Mouse (Mus musculus) embryo, embryonic 10.5 days (tissue): ENCODE results near the gene Cpox.
A peak's percentile ranks its signal among the peaks of the same experiment; 100 is the strongest.

Experiments used
- DNase-seq: peaks from one replicate; pipeline ENCODE4 v3.0.0-alpha.2; 2015; ENCODE audit warnings: low spot score

The Cpox gene

GRCm38 (mm10) chr16:58669264-58669663, 828 bp upstream of the Cpox start:
- peak; percentile 14 for DNase-seq

- DNase-seq: peak; percentile 19
These were observed 551 bp downstream of the Cpox start for GRCm38 (mm10) chr16:58670643-58671042.

DNA sequence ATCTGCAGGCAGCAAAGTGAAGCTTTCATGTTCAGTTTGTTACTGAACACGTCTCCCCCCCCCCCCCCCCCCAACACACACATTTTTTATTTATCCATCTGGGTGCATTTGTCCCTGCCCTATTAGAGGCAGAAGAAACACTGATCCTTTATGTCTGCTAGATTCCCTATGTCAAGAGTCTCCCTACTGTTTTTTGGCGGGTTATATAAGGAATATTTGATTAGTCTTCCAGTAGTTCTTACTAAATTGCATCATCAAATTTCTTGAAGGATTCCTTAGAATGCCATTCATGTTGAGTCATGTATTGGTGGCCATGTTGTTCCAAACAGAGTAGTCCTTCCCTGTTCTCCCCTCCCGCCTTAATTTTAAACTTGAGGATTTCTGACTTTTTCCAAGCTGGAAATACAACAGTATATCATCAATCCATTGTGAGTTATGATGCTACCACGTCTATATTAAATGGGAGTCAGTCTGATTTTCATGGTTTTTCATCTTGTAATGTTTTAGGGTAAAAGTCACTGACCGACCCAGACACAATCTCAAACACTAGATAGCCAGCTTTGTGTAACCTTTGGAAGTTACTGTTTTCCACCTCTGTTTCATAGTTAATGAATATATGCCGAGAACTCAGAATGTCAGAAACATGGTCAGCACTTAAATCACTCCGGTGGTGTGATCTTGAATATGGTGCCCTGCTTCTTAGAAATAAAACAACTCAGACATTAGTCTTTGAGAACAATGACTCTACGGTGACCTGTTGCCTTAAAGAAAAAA, 1.3 kb downstream of the Cpox start:
- no peak for DNase-seq

DNA sequence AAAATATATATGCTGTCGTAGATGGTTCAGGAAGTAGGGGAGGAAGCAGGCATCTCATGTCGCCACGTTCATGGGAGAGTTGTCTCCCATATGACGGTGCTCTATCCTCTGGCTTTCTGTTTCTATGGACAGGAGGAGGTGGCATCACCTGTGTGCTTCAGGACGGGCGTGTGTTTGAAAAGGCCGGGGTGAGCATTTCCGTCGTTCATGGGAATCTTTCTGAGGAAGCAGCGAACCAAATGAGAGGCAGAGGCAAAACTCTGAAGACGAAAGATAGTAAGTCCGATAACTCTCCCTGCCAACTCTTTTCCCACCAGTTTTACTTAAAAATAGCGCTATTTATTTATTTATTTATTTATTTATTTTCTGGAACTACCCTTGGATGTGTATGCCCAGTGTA, 2.3 kb downstream of the Cpox start:
- no peak for DNase-seq

- no peak for DNase-seq
These were observed 3.8 kb downstream of the Cpox start for GRCm38 (mm10) chr16:58673811-58674410.

GRCm38 (mm10) chr16:58675256-58675655, 5.2 kb downstream of the Cpox start:
- no peak for DNase-seq

- no peak for DNase-seq
These were observed 6.1 kb downstream of the Cpox start for GRCm38 (mm10) chr16:58676156-58676555.

GRCm38 (mm10) chr16:58676633-58677032, 6.5 kb downstream of the Cpox start:
- DNase-seq: no peak

DNA sequence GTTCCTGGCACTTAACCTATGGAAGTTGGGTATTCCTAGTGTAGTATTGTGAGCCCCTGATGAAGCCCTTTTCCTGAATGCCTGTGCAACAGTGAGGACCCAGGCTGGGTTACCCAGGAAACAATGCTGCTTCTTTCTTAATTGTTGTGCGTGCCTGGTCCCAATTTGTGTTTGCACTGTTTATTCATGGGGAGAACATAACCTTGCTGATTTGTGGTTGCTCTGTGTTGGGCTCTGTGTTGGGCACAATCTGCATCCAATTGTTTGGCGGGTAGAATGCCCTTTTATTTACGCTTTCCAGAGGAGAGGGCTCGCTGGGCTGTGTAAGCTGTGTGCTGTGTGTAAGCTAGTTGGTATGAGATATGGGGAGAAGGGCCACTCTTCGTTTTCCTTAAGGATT, 7.4 kb downstream of the Cpox start:
- DNase-seq: no peak

DNA sequence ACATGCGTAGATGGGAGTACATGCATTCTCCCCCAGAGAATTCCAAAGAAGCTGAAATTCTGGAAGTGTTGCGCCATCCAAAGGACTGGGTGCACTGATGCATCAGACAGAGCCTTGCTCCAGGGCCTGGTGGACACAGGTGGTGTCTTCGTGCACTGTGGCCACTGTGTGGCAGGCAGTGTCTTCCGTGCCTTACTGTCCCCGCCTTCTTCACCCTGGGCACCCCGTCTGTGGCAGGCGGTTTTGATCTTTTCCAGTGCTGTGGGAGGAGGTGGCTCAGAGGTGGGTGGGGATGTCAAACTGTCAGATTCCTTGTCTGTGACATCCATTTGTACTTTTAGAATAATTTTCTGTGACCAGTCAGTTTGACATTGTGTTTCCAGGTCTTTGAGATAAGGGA, 8.6 kb downstream of the Cpox start:
- DNase-seq: no peak

DNA sequence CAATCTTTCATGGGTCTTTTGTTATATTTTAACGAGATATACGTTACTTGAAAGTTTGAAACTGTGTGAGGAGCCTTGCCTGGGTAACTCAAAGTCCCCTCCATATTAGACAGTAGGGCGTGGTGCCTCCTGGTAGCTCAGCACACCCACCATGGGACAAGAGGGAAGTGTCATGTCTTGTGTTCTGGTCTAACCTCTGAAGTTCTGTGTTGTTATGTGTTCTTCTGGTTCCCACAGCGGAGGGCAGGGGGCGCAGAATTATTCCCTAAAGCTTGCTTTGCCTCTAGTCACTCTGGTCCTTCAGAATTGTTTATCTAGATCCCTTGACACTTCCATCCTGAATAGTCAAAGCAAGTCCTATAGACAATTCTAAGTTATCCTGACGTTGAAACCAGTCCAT, 12.0 kb downstream of the Cpox start:
- no peak for DNase-seq

DNA sequence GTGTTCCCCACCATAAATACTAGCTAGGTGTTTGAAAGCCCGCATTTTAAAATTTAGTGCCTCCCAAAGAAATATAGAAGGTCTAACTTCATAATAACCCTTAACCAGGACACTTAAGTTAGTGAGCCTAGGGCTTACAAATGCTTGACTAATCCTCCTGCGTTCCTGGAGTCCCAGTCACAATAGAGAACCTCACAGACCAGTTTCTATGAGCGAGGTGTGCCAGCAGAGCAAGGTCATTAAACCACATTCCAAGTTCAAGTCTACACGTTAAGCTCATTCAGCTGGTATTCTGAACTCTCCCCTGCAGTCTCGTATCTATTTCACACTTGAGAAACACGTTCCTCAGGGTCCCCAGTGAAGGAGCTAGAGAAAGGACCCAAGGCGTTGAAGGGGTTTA, 12.8 kb downstream of the Cpox start:
- no peak for DNase-seq

- no peak for DNase-seq
These were observed 13.8 kb downstream of the Cpox start for GRCm38 (mm10) chr16:58683911-58684310.

GRCm38 (mm10) chr16:58684537-58684936, 14.4 kb downstream of the Cpox start:
- DNase-seq: no peak

GRCm38 (mm10) chr16:58685548-58686537, 15.8 kb downstream of the Cpox start:
- DNase-seq: no peak

DNA sequence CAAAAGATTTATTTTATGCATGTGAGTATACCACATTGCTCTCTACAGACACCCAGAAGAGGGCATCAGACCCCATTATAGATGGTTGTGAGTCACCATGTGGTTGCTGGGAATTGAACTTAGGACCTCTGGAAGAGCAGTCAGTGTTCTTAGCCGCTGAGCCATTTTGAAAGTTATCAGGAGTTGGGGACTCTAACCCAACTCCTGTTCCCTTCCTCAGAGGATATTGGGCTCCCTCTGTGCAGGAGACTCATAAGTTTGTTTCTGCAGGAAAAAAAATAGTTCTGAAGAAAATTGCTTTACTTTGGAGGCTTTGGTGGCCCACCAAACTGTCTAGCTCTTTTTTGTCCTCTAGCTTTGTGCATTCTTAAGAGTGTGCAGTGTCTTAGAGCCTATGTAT, 18.4 kb downstream of the Cpox start:
- no peak for DNase-seq

GRCm38 (mm10) chr16:58689555-58690169, 19.6 kb downstream of the Cpox start:
- DNase-seq: no peak

DNA sequence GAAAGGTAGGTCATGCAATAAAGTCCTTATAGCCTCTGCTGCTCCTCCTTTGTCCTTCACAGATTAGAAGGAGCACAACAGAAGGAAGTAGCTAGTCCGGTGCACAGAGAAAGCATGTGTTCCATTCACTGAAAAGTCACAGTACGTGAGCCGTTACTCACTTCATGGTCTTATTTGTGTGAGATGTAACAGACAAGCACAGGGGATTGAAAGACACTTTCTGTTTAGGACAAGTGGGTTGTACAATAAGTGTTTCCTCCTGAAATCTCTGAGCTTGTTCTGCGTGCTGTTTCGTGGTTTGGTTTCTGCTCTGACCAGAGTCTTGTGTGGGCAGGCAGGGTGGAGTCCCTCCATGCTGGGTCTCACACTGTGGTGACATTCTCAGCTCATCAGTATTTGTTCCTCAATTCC, 20.2 kb downstream of the Cpox start:
- DNase-seq: no peak

GRCm38 (mm10) chr16:58694091-58694490, 24.0 kb downstream of the Cpox start:
- no peak for DNase-seq

- DNase-seq: no peak
These were observed 26.7 kb downstream of the Cpox start for GRCm38 (mm10) chr16:58696796-58697195.

- DNase-seq: no peak
These were observed 27.2 kb downstream of the Cpox start for GRCm38 (mm10) chr16:58697261-58697660.

DNA sequence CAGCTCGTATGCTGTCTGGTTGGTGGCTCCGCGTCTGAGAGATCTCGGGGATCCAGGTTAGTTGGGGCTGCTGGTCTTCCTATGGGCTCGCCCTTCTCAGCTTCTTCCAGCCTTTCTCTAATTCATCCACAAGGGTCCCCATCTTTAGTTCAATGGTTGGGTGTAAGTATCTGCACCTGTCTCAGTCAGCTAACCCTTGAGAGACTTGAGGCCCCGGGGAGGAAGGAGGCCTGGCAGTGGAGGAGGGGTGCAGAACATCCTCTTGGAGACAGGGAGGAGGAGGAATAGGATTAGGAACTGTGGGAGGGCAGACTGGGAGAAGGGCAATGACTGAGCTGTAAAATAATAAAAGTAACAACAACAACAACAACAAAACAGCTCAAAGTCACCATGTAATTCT, 30.1 kb downstream of the Cpox start:
- DNase-seq: no peak
